9 mouse cellular contexts compared by ENCODE assay signal in the genomic region with DNA sequence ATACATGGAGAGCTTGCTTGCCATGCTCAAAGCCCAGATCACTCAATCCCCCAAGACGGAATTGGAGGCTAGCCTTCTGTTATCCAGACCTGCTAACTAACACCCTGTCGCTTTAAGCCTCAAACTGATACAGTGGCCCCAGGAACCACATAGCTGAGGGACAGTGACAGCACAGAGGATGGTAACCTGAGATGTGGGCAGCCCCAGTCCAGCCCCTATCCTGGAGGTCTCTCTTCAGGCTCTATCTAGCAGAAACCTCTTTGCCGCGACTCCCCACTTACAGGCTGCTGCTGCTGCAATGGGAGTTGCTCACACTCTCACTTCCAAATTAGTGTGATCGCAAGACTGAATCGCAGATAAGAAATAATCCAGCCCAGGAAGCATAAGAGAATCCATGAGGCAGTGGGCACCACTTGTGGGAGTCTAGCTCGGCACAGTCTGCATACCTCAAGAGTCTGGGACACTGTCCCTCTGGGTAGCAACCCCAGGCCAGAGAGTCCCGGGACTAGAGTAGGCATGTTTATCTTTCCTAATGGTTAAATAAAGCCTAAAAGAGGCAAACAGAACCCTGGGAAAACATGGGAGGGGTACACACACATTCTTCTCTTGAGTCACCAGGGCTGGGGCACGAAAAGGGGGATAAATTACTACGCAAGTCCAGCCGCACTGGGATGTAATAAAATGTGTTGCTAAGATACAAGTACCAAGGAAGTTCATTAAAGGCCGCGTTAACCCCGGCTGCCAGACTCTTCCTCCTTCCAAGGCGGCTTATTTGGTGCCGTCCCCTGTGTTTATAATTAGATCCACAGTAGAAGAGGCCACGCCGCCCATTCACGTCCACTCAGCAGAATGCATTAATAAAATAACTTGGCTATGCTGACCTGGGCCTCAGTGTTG. TPM values are rescaled to one million over a fixed set of nuclear protein-coding genes. Genes with fewer than 3 reads are reported as not detected.
DNase-seq lines count a peak whose midpoint lies in the region; ATAC-seq and TF ChIP-seq lines count a peak whose summit lies in the region.
"Had no signal": no experiment of that assay in that cellular context is flagged by ENCODE, and none has a peak within 500 bp of the region (broad histone marks: within the 10 kb centered on the region; RNA-seq: fewer than 3 reads in every experiment).

No protein-coding gene starts in this region.

- no peak overlapping the region for H3K4me3 ChIP-seq in embryonic facial prominence, embryonic 13.5 days
- H3K4me3 ChIP-seq in hindbrain, postnatal 0 days (ENCODE audit: low read length) = no peak overlapping the region
- H3K4me3 ChIP-seq in midbrain, embryonic 16.5 days (ENCODE audit: low read depth, low read length) = no peak overlapping the region
- H3K4me3 ChIP-seq: lung, embryonic 15.5 days had no signal

- no peaks in the 10 kb centered on the region for H3K9me3 ChIP-seq in embryonic facial prominence, embryonic 13.5 days
- H3K9me3 ChIP-seq in hindbrain, postnatal 0 days (ENCODE audit: low read length) = no peaks in the 10 kb centered on the region
- no peaks in the 10 kb centered on the region for H3K9me3 ChIP-seq in midbrain, embryonic 16.5 days (replicated peaks; ENCODE audit: control insufficient read depth, low read length, poor library complexity, severe bottlenecking)
- H3K9me3 ChIP-seq: lung, embryonic 15.5 days had no signal

- H3K4me1 ChIP-seq in embryonic facial prominence, embryonic 13.5 days = peaks cover 24% of the 10 kb centered on the region
- 0 out of 2 replicates have a peak, but pooled peaks cover 9% of the 10 kb centered on the region for H3K4me1 ChIP-seq in hindbrain, postnatal 0 days (ENCODE audit: insufficient read depth, low read length)
- H3K4me1 ChIP-seq in midbrain, embryonic 16.5 days (ENCODE audit: control insufficient read depth, insufficient read depth, low read length) = peaks cover 16% of the 10 kb centered on the region

- no peaks in the 10 kb centered on the region for H3K36me3 ChIP-seq in embryonic facial prominence, embryonic 13.5 days
- H3K36me3 ChIP-seq in hindbrain, postnatal 0 days (ENCODE audit: insufficient read depth, low read length) = no peaks in the 10 kb centered on the region
- no peaks in the 10 kb centered on the region for H3K36me3 ChIP-seq in midbrain, embryonic 16.5 days (ENCODE audit: control insufficient read depth, insufficient read depth, low read length)
- H3K36me3 ChIP-seq: lung, embryonic 15.5 days had no signal

- H3K4me2 ChIP-seq in embryonic facial prominence, embryonic 13.5 days = no peak overlapping the region; the same call in 1 of the 2 replicates
- no peak overlapping the region for H3K4me2 ChIP-seq in hindbrain, postnatal 0 days (ENCODE audit: low read depth, low read length)
- no peak overlapping the region for H3K4me2 ChIP-seq in midbrain, embryonic 16.5 days (ENCODE audit: low read length)
- H3K4me2 ChIP-seq: lung, embryonic 15.5 days had no signal

- H3K9ac ChIP-seq in embryonic facial prominence, embryonic 13.5 days = no peak overlapping the region
- H3K9ac ChIP-seq in hindbrain, postnatal 0 days (replicated peaks; ENCODE audit: low read length) = no peak overlapping the region
- no peak overlapping the region for H3K9ac ChIP-seq in midbrain, embryonic 16.5 days (ENCODE audit: low read depth, low read length)
- H3K9ac ChIP-seq: lung, embryonic 15.5 days had no signal

- DNase-seq in embryo, embryonic 10 days (ENCODE audit: low spot score) = peak; percentile 60
- peak; percentile 47 for DNase-seq in hindbrain, postnatal 0 days (ENCODE audit: low spot score)
- no peak for DNase-seq in adrenal gland, postnatal 10 days
- no peak for DNase-seq in adrenal gland, adult (ENCODE audit: inconsistent age in 2 of 2, low spot score in 1 of 2)
- no peak for DNase-seq in ovary, postnatal 14 days (ENCODE audit: low spot score)
- DNase-seq: heart, adult 18-20 months had no signal

- 45% methylated on average over 19 of the region's 19 CpGs for WGBS in embryonic facial prominence, embryonic 13.5 days
- WGBS in hindbrain, postnatal 0 days = 26% methylated on average over 19 of the region's 19 CpGs
- 25% methylated on average over 19 of the region's 19 CpGs for WGBS in midbrain, embryonic 16.5 days

- H3K27me3 ChIP-seq in embryonic facial prominence, embryonic 13.5 days = no peaks in the 10 kb centered on the region
- H3K27me3 ChIP-seq in hindbrain, postnatal 0 days (ENCODE audit: insufficient read depth, low read length) = no peaks in the 10 kb centered on the region
- H3K27me3 ChIP-seq in midbrain, embryonic 16.5 days (ENCODE audit: control insufficient read depth, insufficient read depth, low read depth, low read length) = no peaks in the 10 kb centered on the region
- H3K27me3 ChIP-seq: lung, embryonic 15.5 days had no signal

- 0 out of 2 replicates have a peak overlapping the region, but pooled peaks have one; percentile 11 for H3K27ac ChIP-seq in embryonic facial prominence, embryonic 13.5 days
- H3K27ac ChIP-seq in hindbrain, postnatal 0 days = peak overlapping the region; percentile 29; the same call in 1 of the 2 replicates
- H3K27ac ChIP-seq in midbrain, embryonic 16.5 days (ENCODE audit: low read length) = 0 out of 2 replicates have a peak overlapping the region, but pooled peaks have one; percentile 13
- H3K27ac ChIP-seq: lung, embryonic 15.5 days had no signal

- ATAC-seq in embryonic facial prominence, embryonic 13.5 days (ENCODE audit: insufficient number of reproducible peaks, insufficient read depth, low FRiP score, low TSS enrichment, low read depth) = no peak
- peak; percentile 39; the same call in 1 of the 2 replicates for ATAC-seq in hindbrain, postnatal 0 days
- ATAC-seq in midbrain, embryonic 16.5 days = no peak

- TF ChIP-seq CTCF in hindbrain, postnatal 0 days (IDR thresholded peaks at IDR 0.05; ENCODE audit: low read depth) = no peak

RNA-seq across cellular contexts. Expression of gene Phf21b, which starts 13.7 kb away (rescaled TPM):
- polyA plus RNA-seq in embryonic facial prominence, embryonic 13.5 days (2015; fragmentation: Nextera tagmentation; extraction: Ambion mirVana) = 0.93 and 1.2 TPM in 2 replicates
- 22.8 and 29.7 TPM in 2 replicates for total RNA-seq in hindbrain, postnatal 0 days (2014; rRNA removed)
- polyA plus RNA-seq in hindbrain, postnatal 0 days (2015; fragmentation: Nextera tagmentation; extraction: Ambion mirVana) = 2.2 and 2.5 TPM in 2 replicates
- polyA plus RNA-seq in midbrain, embryonic 16.5 days (2015; fragmentation: Nextera tagmentation; extraction: Ambion mirVana) = 3.5 and 4.3 TPM in 2 replicates
- total RNA-seq in adrenal gland, postnatal 10 days (2021) = 1 to 10 TPM; 1.3 to 2.5 TPM

Comparison
In these comparisons a context has a peak if more than half of its experiments do, and no peak if none do; other contexts are left out.
1. DNase-seq: peak in embryo, embryonic 10 days (single experiment) and hindbrain, postnatal 0 days (single experiment); none in adrenal gland, postnatal 10 days (single experiment), adrenal gland, adult (0 of 2) and ovary, postnatal 14 days (single experiment).
2. Peak in every context shown above with its lines, with median percentiles within 50 percentile points of each other: H3K27ac ChIP-seq.